Mouse (Mus musculus): ENCODE results near the gene Itga6.

Itga6 gene

GRCm38 (mm10) chr2:71805120-71805519, 59.7 kb downstream of the Itga6 start:
- DNase-seq (ENCODE audit: low spot score) = no peak

DNA sequence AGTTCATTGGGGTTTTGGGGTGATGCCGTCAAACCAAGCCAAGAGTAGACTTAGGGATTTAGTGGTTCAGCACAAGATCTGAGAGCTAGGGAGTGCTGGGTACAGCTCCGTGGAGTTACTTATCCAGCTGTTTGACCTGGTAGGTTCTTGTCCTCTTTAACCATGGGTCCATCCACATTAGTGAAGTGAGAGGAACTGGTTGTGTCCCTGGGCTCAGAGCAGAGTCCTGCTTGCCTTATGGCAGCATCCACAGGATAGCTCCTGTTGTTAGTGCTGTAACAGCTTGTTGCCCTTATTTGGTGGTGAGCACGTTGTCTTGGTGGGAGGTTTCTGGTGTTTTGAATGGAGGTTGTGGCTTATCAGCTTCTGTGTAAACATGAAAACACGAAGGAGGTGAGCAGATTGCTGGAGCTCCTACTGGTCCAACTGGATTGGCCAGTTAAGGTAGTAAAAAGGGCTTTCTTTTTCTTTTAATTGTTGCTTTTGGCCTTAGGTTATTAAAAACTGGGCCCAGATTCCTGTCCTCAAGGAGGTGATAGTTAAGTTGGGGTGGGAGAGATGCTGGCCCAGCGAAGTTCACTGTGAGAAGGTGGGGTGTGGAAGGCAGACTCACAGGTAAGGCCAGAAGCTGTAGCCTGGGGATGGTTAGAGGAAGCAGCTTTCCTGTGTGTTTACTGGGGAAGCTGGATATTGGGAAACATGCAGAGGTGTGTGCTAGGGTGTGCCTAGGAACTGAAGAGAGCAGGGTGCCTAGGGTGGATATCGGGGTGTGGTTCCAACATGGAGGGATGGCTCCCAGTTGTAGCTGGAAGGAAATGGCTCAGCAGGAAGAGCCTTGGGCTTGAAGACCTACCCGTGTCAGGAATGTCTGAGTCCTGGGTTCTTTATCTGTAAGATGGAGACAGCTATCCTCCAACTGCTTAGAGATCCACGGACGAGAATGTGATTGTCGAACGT, 60.5 kb downstream of the Itga6 start:
- DNase-seq (ENCODE audit: low spot score) = no peak

GRCm38 (mm10) chr2:71809289-71809860, 64.0 kb downstream of the Itga6 start:
- DNase-seq (ENCODE audit: low spot score) = no peak

DNA sequence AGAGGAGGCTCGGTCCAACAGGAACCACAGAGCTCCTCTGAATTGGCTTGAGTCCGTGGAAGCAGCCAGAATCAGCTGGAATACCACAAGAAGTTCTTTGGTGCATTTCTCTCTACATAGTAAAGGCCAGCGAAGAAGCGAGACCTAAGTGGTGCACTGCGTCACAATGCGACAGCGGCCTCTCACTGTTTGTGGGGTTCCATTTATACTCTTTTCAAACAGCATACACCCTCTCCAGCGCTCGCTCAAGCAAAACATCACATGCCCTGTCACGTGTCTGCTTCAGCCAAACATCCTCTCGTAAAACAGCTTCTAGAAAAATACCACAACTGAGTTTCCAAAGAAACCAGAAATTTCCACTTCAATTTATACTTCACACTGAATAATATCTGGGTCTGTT, 64.6 kb downstream of the Itga6 start:
- no peak for DNase-seq (ENCODE audit: low spot score)

GRCm38 (mm10) chr2:71810906-71811305, 65.5 kb downstream of the Itga6 start:
- no peak for DNase-seq (ENCODE audit: low spot score)

- DNase-seq (ENCODE audit: low spot score) = peak; percentile 63
Measured at GRCm38 (mm10) chr2:71812221-71813021, 67.0 kb downstream of the Itga6 start.

DNA sequence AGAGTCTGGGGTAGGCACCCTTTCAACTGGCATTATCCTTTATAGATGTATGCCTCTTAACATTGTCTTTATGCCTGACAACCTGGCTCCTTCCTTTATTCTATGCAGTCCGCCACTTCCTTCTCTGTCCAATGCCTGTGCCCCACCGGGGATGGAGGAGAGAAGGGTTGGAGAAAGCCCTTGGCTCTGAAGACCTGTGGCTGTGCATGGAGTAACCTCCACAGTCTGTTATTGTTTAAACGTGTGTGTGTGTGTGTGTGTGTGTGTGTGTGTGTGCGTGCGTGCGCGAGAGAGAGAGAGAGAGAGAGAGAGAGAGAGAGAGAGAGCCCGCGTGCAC, 67.6 kb downstream of the Itga6 start:
- DNase-seq (ENCODE audit: low spot score) = no peak

DNA sequence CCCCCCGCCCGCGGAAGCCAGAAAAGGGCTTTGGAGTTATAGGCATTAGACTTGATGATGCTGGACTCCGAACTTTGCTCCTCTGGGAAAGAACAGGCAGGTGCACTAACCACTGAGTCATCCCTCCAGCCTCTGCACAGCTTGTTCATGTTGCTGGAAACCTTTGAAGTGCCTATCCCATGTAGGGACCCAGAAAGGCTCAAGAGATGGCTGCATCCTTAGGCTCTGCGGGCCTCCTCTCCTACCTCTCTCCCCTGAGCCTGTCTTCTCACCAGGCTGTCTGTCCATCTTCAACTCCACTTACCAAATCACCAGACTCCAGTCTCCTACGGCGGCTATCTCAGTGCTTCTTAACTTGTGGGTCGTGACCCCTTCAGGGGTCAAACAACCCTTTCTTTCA, 68.0 kb downstream of the Itga6 start:
- DNase-seq (ENCODE audit: low spot score) = no peak

DNA sequence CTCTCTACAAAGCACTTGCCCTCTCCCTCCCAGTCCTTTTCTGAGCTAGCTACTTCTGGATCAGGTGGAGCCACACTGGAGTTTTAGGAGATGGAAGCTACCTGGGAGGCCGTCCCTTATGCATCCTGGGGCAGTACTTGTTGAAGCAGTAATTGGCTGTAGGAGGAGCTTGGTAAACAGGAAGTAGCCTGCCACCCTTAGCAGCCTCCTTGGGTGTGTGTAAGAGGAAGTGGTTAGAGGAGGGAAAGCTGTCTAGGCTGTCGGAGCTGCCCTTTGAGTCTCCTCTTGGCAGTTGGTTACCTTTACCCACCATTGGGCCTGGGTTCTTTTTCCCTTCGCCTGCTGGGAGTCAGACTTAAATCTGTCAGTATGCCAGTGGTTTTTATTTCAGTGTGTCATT, 68.6 kb downstream of the Itga6 start:
- peak; percentile 18 for DNase-seq (ENCODE audit: low spot score)

- DNase-seq (ENCODE audit: low spot score) = no peak
Measured at GRCm38 (mm10) chr2:71815279-71815678, 69.9 kb downstream of the Itga6 start.

GRCm38 (mm10) chr2:71816391-71817041, 71.1 kb downstream of the Itga6 start:
- peak; percentile 34 for DNase-seq (ENCODE audit: low spot score)

GRCm38 (mm10) chr2:71824146-71824545, 78.7 kb downstream of the Itga6 start:
- DNase-seq (ENCODE audit: low spot score) = no peak

GRCm38 (mm10) chr2:71827711-71828110, 82.3 kb downstream of the Itga6 start:
- DNase-seq (ENCODE audit: low spot score) = no peak

DNA sequence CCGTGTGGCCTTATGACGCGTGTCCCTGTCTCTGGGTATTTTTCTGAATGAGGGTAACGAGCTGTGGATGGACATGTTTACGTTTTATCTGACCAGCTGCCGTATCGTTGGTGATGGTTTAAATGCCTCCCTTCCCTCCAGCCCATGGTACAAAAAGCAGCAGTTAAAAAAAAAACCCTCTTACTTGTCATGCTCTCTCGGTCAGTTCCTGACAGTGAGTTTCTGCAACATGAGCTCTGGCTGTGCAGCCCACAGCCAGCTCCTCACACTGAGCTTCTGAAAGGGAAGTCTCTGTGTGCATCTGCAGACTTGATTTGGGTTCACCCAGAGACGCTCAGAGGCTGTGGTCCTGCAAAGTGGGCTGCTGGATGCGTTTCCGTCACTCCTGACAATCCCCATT, 83.5 kb downstream of the Itga6 start:
- no peak for DNase-seq (ENCODE audit: low spot score)

GRCm38 (mm10) chr2:71833626-71834025, 88.2 kb downstream of the Itga6 start:
- no peak for DNase-seq (ENCODE audit: low spot score)

- DNase-seq (ENCODE audit: low spot score) = no peak
Measured at GRCm38 (mm10) chr2:71834371-71834770, 89.0 kb downstream of the Itga6 start.

- DNase-seq (ENCODE audit: low spot score) = no peak
Measured at GRCm38 (mm10) chr2:71835556-71835955, 90.1 kb downstream of the Itga6 start.

DNA sequence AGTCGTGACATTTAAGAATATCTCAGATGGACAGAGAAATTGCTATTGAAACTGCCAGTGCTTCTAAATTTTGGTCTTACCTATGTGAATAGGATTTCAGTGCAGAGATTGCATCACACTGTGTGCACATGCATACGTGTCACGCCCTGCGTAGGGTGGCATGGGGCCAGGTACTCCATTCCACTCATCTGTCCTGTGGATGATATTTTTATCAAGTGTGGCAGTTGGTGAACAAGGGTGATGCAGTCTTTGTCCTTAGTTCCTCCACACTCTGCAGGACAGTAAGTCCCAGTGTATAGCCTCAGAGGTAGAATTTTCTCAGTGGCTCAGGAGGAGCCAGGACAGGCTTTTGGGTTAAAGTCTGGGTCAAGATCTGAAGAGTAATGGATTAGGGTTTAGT, 90.8 kb downstream of the Itga6 start:
- DNase-seq (ENCODE audit: low spot score) = no peak

- DNase-seq (ENCODE audit: low spot score) = no peak
Measured at GRCm38 (mm10) chr2:71837261-71837660, 91.8 kb downstream of the Itga6 start.

- peak; percentile 53 for DNase-seq (ENCODE audit: low spot score)
Measured at GRCm38 (mm10) chr2:71837791-71838190, 92.4 kb downstream of the Itga6 start.

GRCm38 (mm10) chr2:71843316-71843715, 97.9 kb downstream of the Itga6 start:
- no peak for DNase-seq (ENCODE audit: low spot score)

GRCm38 (mm10) chr2:71844906-71845305, 99.5 kb downstream of the Itga6 start:
- DNase-seq (ENCODE audit: low spot score) = no peak
